Mouse (Mus musculus) heart, postnatal 0 days (tissue): ENCODE measurements around the gene Dip2a.

Experiments
- CTCF ChIP-seq: IDR thresholded peaks from 2 replicates; pipeline ENCODE4 v1.5.1; 2016; ENCODE audit warnings: antibody characterized with exemption, control low read depth, low read depth
- EP300 ChIP-seq: IDR thresholded peaks from 2 replicates; pipeline ENCODE4 v1.6.1; 2016; ENCODE audit warnings: antibody characterized with exemption, low read depth

DNA sequence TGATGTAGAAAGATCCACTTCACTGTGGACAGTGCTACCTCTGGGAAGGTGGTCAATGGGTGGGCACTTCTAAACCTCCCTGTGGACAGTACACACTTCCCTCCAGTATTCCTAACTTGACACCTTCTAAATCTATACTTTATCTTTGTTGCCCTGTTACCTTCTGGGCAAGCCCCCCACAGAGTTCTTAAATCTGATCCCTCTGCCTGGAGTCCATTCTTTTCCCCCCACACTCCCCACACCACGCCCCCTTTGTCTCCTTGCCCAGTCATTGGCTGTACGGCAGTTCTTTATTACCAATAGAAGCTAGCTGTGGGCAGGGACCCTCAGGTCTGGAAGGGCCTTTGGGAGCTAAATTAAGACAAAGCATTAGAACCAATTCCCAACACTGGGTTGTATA, 100.0 kb downstream of the Dip2a start:
- TF ChIP-seq CTCF = no peak
- no peak for TF ChIP-seq EP300
